Mouse (Mus musculus) monocyte, adult 2 months (primary cell): ENCODE results near the gene Hhatl.

Source experiments
- DNase-seq, 2 experiments: peaks; one replicate each; pipeline ENCODE4 v3.0.0; 2022; ENCODE audit warnings: low spot score in 2 of 2, low read depth in 1 of 2

Hhatl gene

GRCm38 (mm10) chr9:121759091-121760081 lies 32.9 kb downstream of the Hhatl start, which contains the start of gene Zfp651:
Zfp651 (plus strand) TSS chr9:121759330.
- no peak for DNase-seq

- DNase-seq = no peak
Measured at GRCm38 (mm10) chr9:121757835-121758814, 34.2 kb downstream of the Hhatl start.

- no peak for DNase-seq
Measured at GRCm38 (mm10) chr9:121757432-121757831, 34.9 kb downstream of the Hhatl start.

- DNase-seq = no peak
Measured at GRCm38 (mm10) chr9:121756785-121757184, 35.5 kb downstream of the Hhatl start.

GRCm38 (mm10) chr9:121754624-121755023 lies 37.7 kb downstream of the Hhatl start:
- no peak for DNase-seq

GRCm38 (mm10) chr9:121752774-121753173 lies 39.5 kb downstream of the Hhatl start:
- DNase-seq = no peak

GRCm38 (mm10) chr9:121744051-121744450 lies 48.3 kb downstream of the Hhatl start:
- DNase-seq = no peak

GRCm38 (mm10) chr9:121741168-121741567 lies 51.1 kb downstream of the Hhatl start:
- no peak for DNase-seq

- no peak for DNase-seq
Measured at GRCm38 (mm10) chr9:121740490-121740889, 51.8 kb downstream of the Hhatl start.
